ENCODE assay signal across 1 mouse cellular context in the genomic region with DNA sequence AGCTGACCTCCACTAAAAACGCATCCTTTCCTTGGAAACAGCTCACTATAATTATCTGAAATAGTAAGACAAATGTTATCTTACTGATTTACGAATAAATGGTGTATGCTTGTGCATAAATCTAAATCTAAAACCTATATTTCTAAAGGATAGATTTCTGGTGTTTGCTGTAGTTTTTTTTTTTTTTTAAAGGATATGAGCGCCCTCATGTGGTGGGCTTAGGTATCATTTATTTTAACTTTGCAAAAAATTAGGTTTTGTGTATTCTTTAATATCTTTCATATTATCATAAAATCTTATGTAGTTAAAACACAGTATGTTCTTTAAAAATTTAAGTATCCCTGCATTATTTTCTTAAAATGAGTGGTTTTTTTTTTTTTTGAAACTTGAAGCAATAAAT.
TF ChIP-seq lines count a peak whose summit lies in the region.

No protein-coding gene starts in this region.

TF ChIP-seq in MEL, 35 proteins besides CTCF, POLR2A, EP300 and RAD21:
- TF ChIP-seq GATA1 (IDR thresholded peaks at IDR 0.05; ENCODE audit: low read depth, low read length) (no peak), ZC3H11A (IDR thresholded peaks at IDR 0.05; ENCODE audit: low read depth, low read length) (peak; percentile 44; the same call in 1 of the 2 replicates), SMC3 (IDR thresholded peaks at IDR 0.05; ENCODE audit: low read depth, low read length) (peak; percentile 42), ZNF384 (IDR thresholded peaks at IDR 0.05; ENCODE audit: low read depth, low read length) (peak; percentile 99)
